Mouse (Mus musculus): Measurements from ENCODE around the gene Psmd9. TPM values are rescaled to one million over a fixed set of nuclear protein-coding genes. Genes with fewer than 3 reads are reported as not detected.

The Psmd9 gene
- total RNA-seq, 1 experiment, result 27.0 TPM

GRCm38 (mm10) chr5:123159446-123159845, 9.8 kb upstream of the Psmd9 start:
- peaks cover 68% of the 10 kb centered on the region for H3K36me3 ChIP-seq (ENCODE audit: control insufficient read depth, insufficient read depth, low read length, poor library complexity, severe bottlenecking)
- H3K27ac ChIP-seq (ENCODE audit: insufficient read depth, low read depth, low read length, poor library complexity, severe bottlenecking), result no peak overlapping the region
- no peaks in the 10 kb centered on the region for H3K9me3 ChIP-seq (ENCODE audit: control insufficient read depth, insufficient read depth, low read depth, low read length)
- in situ Hi-C loops (cut with MboI; ENCODE audit: low sequenced_read_pairs in 2 of 2, unreplicated experiment in 2 of 2), result no loop called here
- no peak overlapping the region for H3K9ac ChIP-seq (ENCODE audit: insufficient read depth, low read depth, low read length, poor library complexity, severe bottlenecking)
- TF ChIP-seq MAFK (IDR thresholded peaks at IDR 0.05; ENCODE audit: insufficient read depth, low read depth, low read length) (no peak), CHD2 (IDR thresholded peaks at IDR 0.05; ENCODE audit: low read depth, low read length) (no peak), HCFC1 (IDR thresholded peaks at IDR 0.05; ENCODE audit: borderline replicate concordance, insufficient read depth, low read length) (no peak), ZNF384 (IDR thresholded peaks at IDR 0.05; ENCODE audit: low read depth, low read length) (no peak), ZC3H11A (IDR thresholded peaks at IDR 0.05; ENCODE audit: borderline replicate concordance, low read depth, low read length) (no peak)
- peaks cover 0 to 41% of the 10 kb centered on the region in 2 experiments; a peak in 2 of 4 replicates for H3K4me1 ChIP-seq (ENCODE audit: control insufficient read depth in 2 of 2, insufficient read depth in 2 of 2, low read length in 2 of 2, poor library complexity in 1 of 2)
- no peak overlapping the region for H3K4me3 ChIP-seq (ENCODE audit: insufficient read depth in 1 of 2, low read depth in 1 of 2, low read length in 2 of 2, poor library complexity in 1 of 2, severe bottlenecking in 1 of 2)
- DNase-seq (ENCODE audit: low read depth, low spot score), result no peak

- no peak for TF ChIP-seq MAFK (IDR thresholded peaks at IDR 0.05; ENCODE audit: insufficient read depth, low read depth, low read length)
- no peak for TF ChIP-seq ZNF384 (IDR thresholded peaks at IDR 0.05; ENCODE audit: low read depth, low read length)
- TF ChIP-seq CHD2 (IDR thresholded peaks at IDR 0.05; ENCODE audit: low read depth, low read length), result no peak
- Histone ChIP-seq H3K9me3 (ENCODE audit: control insufficient read depth, insufficient read depth, low read depth, low read length) (no peaks in the 10 kb centered on the region), H3K4me3 (ENCODE audit: insufficient read depth in 1 of 2, low read depth in 1 of 2, low read length in 2 of 2, poor library complexity in 1 of 2, severe bottlenecking in 1 of 2) (no peak overlapping the region), H3K9ac (ENCODE audit: insufficient read depth, low read depth, low read length, poor library complexity, severe bottlenecking) (no peak overlapping the region), H3K36me3 (ENCODE audit: control insufficient read depth, insufficient read depth, low read length, poor library complexity, severe bottlenecking) (peaks cover 68% of the 10 kb centered on the region), H3K4me1 (ENCODE audit: control insufficient read depth in 2 of 2, insufficient read depth in 2 of 2, low read length in 2 of 2, poor library complexity in 1 of 2) (peaks cover 0 to 41% of the 10 kb centered on the region in 2 experiments; a peak in 2 of 4 replicates), H3K27ac (ENCODE audit: insufficient read depth, low read depth, low read length, poor library complexity, severe bottlenecking) (no peak overlapping the region)
- in situ Hi-C loops (cut with MboI; ENCODE audit: low sequenced_read_pairs in 2 of 2, unreplicated experiment in 2 of 2), result no loop called here
- DNase-seq (ENCODE audit: low read depth, low spot score), result no peak
Observed at GRCm38 (mm10) chr5:123159866-123160265, 9.3 kb upstream of the Psmd9 start.

DNA sequence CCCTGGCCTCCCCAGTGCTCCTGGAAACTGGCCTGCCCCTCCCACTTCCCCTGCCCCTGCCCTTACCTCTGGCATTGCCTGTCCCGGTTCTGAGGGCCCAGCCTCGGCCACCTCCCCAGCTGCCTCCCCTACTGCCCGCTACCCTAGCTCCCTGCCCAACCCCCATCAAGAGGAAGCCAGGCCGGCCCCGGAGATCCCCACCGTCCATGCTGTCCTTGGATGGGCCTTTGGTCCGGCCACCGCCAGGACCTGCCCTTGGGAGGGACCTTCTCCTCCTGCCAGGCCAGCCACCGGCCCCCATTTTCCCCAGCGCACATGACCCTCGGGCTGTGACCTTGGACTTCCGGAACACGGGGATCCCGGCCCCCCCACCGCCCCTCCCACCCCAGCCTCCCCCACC, 8.9 kb upstream of the Psmd9 start:
- peaks cover 0 to 41% of the 10 kb centered on the region in 2 experiments; a peak in 2 of 4 replicates for H3K4me1 ChIP-seq (ENCODE audit: control insufficient read depth in 2 of 2, insufficient read depth in 2 of 2, low read length in 2 of 2, poor library complexity in 1 of 2)
- in situ Hi-C loops (cut with MboI; ENCODE audit: low sequenced_read_pairs in 2 of 2, unreplicated experiment in 2 of 2), result no loop called here
- H3K4me3 ChIP-seq (ENCODE audit: insufficient read depth in 1 of 2, low read depth in 1 of 2, low read length in 2 of 2, poor library complexity in 1 of 2, severe bottlenecking in 1 of 2), result no peak overlapping the region
- TF ChIP-seq HCFC1 (IDR thresholded peaks at IDR 0.05; ENCODE audit: borderline replicate concordance, insufficient read depth, low read length) (no peak), ZNF384 (IDR thresholded peaks at IDR 0.05; ENCODE audit: low read depth, low read length) (no peak), MAFK (IDR thresholded peaks at IDR 0.05; ENCODE audit: insufficient read depth, low read depth, low read length) (no peak), ZC3H11A (IDR thresholded peaks at IDR 0.05; ENCODE audit: borderline replicate concordance, low read depth, low read length) (no peak), CHD2 (IDR thresholded peaks at IDR 0.05; ENCODE audit: low read depth, low read length) (no peak)
- H3K9me3 ChIP-seq (ENCODE audit: control insufficient read depth, insufficient read depth, low read depth, low read length), result no peaks in the 10 kb centered on the region
- no peak for DNase-seq (ENCODE audit: low read depth, low spot score)
- peaks cover 68% of the 10 kb centered on the region for H3K36me3 ChIP-seq (ENCODE audit: control insufficient read depth, insufficient read depth, low read length, poor library complexity, severe bottlenecking)
- no peak overlapping the region for H3K9ac ChIP-seq (ENCODE audit: insufficient read depth, low read depth, low read length, poor library complexity, severe bottlenecking)
- H3K27ac ChIP-seq (ENCODE audit: insufficient read depth, low read depth, low read length, poor library complexity, severe bottlenecking), result no peak overlapping the region

DNA sequence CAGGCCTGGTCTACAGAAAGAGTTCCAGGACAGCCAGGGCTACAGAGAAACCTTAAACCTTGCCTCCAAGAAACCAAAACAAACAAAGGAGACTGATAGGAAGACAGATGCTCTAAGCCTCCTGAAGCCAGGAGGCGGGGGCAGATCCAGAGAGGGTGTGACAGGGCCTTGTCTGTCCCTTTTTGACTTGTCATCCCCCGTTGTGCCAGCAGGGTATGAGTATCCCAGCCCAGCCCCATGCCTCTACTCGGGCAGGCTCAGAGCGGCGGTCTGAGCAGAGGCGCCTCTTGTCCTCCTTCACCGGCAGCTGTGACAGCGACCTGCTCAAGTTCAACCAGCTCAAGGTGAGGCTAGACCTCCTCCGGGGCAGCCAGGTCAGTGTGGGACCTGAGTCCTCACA, 6.3 kb upstream of the Psmd9 start:
- Histone ChIP-seq H3K4me3 (ENCODE audit: insufficient read depth in 1 of 2, low read depth in 1 of 2, low read length in 2 of 2, poor library complexity in 1 of 2, severe bottlenecking in 1 of 2) (no peak overlapping the region), H3K4me1 (ENCODE audit: control insufficient read depth in 2 of 2, insufficient read depth in 2 of 2, low read length in 2 of 2, poor library complexity in 1 of 2) (peaks cover 6 to 47% of the 10 kb centered on the region in 2 experiments; a peak in 3 of 4 replicates), H3K9ac (ENCODE audit: insufficient read depth, low read depth, low read length, poor library complexity, severe bottlenecking) (no peak overlapping the region), H3K9me3 (ENCODE audit: control insufficient read depth, insufficient read depth, low read depth, low read length) (no peaks in the 10 kb centered on the region), H3K36me3 (ENCODE audit: control insufficient read depth, insufficient read depth, low read length, poor library complexity, severe bottlenecking) (peaks cover 68% of the 10 kb centered on the region), H3K27ac (ENCODE audit: insufficient read depth, low read depth, low read length, poor library complexity, severe bottlenecking) (no peak overlapping the region)
- in situ Hi-C loops (cut with MboI; ENCODE audit: low sequenced_read_pairs in 2 of 2, unreplicated experiment in 2 of 2), result no loop called here
- TF ChIP-seq ZNF384 (IDR thresholded peaks at IDR 0.05; ENCODE audit: low read depth, low read length), result no peak
- TF ChIP-seq HCFC1 (IDR thresholded peaks at IDR 0.05; ENCODE audit: borderline replicate concordance, insufficient read depth, low read length), result no peak
- TF ChIP-seq MAFK (IDR thresholded peaks at IDR 0.05; ENCODE audit: insufficient read depth, low read depth, low read length), result no peak
- no peak for TF ChIP-seq ZC3H11A (IDR thresholded peaks at IDR 0.05; ENCODE audit: borderline replicate concordance, low read depth, low read length)
- TF ChIP-seq CHD2 (IDR thresholded peaks at IDR 0.05; ENCODE audit: low read depth, low read length), result no peak
- no peak for DNase-seq (ENCODE audit: low read depth, low spot score)

GRCm38 (mm10) chr5:123166437-123166836, 2.8 kb upstream of the Psmd9 start:
- in situ Hi-C loops (cut with MboI; ENCODE audit: low sequenced_read_pairs in 2 of 2, unreplicated experiment in 2 of 2), result loop anchor here in 1 of 2 experiments (5.0 kb wide), 1 partner anchor 34 kb away; the partner anchor contains the start of gene Rhof

More at GRCm38 (mm10) chr5:123166437-123166836, 2.8 kb upstream of the Psmd9 start:
- no peak for TF ChIP-seq HCFC1 (IDR thresholded peaks at IDR 0.05; ENCODE audit: borderline replicate concordance, insufficient read depth, low read length)
- TF ChIP-seq MAFK (IDR thresholded peaks at IDR 0.05; ENCODE audit: insufficient read depth, low read depth, low read length), result no peak
- TF ChIP-seq ZNF384 (IDR thresholded peaks at IDR 0.05; ENCODE audit: low read depth, low read length), result no peak
- TF ChIP-seq ZC3H11A (IDR thresholded peaks at IDR 0.05; ENCODE audit: borderline replicate concordance, low read depth, low read length), result no peak
- no peak for TF ChIP-seq CHD2 (IDR thresholded peaks at IDR 0.05; ENCODE audit: low read depth, low read length)
- DNase-seq (ENCODE audit: low read depth, low spot score), result no peak
- Histone ChIP-seq H3K4me1 (ENCODE audit: control insufficient read depth in 2 of 2, insufficient read depth in 2 of 2, low read length in 2 of 2, poor library complexity in 1 of 2) (peaks cover 9 to 34% of the 10 kb centered on the region in 2 experiments; a peak in 3 of 4 replicates), H3K9ac (ENCODE audit: insufficient read depth, low read depth, low read length, poor library complexity, severe bottlenecking) (no peak overlapping the region), H3K27ac (ENCODE audit: insufficient read depth, low read depth, low read length, poor library complexity, severe bottlenecking) (no peak overlapping the region), H3K36me3 (ENCODE audit: control insufficient read depth, insufficient read depth, low read length, poor library complexity, severe bottlenecking) (peaks cover 35% of the 10 kb centered on the region), H3K9me3 (ENCODE audit: control insufficient read depth, insufficient read depth, low read depth, low read length) (no peaks in the 10 kb centered on the region), H3K4me3 (ENCODE audit: insufficient read depth in 1 of 2, low read depth in 1 of 2, low read length in 2 of 2, poor library complexity in 1 of 2, severe bottlenecking in 1 of 2) (no peak overlapping the region)
